Mouse (Mus musculus) brain, embryonic 14.5 days (tissue): ENCODE results near the gene Lamb3.

Experiments used
- CTCF ChIP-seq: fragments of 200-500 bp; IDR thresholded peaks from 2 replicates; pipeline ENCODE4 v1.5.1; 2012; ENCODE audit warnings: inconsistent platforms, mild to moderate bottlenecking, moderate library complexity, borderline replicate concordance; ENCODE audit not compliant: insufficient read depth, insufficient read length; ENCODE audit errors: extremely low read depth
- POLR2A ChIP-seq: fragments of 200-500 bp; IDR thresholded peaks from 2 replicates; pipeline ENCODE4 v1.6.1; 2012; ENCODE audit warnings: mild to moderate bottlenecking, inconsistent platforms, borderline replicate concordance; ENCODE audit not compliant: poor library complexity, insufficient read depth, insufficient read length, severe bottlenecking; ENCODE audit errors: extremely low read depth

DNA sequence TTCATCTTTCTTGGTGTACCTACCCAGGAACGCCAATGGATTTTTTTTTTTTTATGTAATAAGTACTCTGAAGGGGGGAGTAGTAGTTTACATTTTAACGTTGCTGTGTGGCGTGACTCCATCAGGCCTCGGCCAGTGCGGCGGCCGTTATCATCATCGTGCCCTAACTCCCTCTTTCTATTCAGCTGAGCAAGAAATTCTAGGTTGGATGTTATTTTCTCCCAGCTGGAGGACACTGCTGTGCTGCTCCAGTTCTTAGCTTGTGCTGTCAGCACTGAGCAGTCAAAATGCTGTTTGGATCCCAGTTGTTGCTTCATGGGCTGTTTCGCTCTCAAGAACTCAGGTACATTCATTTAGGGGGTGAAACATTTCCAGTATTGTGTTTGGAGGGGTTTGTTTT lies 52.1 kb downstream of the Lamb3 start:
- TF ChIP-seq POLR2A (no peak), CTCF (no peak)
